Mouse (Mus musculus): ENCODE measurements around the gene Mag. TPM values are rescaled to one million over a fixed set of nuclear protein-coding genes. Genes with fewer than 3 reads are reported as not detected.
A peak's percentile ranks its signal among the peaks of the same experiment; 100 is the strongest.

The Mag gene
- polyA plus RNA-seq, 1 experiment = 0.65 TPM

GRCm38 (mm10) chr7:30873083-30873482 lies 41.6 kb downstream of the Mag start:
- no peak for DNase-seq (ENCODE audit: low read depth)

DNA sequence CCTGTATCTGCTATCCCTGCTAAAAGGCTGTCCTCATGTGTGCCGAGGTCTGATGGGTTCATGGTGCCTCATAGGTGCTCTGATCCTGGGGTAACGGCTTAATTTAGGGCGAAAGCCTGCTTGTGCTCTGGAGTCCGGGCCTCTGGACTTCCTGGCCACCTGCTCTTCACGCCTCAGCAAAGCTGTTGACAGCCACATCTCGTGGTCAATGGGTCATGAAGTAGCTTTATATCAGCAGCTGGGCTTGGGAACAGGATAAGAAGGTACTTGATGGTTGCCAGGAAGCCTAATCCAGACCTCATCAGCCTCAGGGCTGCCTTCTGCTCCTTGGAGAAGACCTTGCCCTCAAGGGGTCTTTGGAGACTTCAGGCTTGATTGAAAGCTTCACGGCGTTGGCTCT lies 51.3 kb downstream of the Mag start:
- DNase-seq (ENCODE audit: low read depth) = no peak

DNA sequence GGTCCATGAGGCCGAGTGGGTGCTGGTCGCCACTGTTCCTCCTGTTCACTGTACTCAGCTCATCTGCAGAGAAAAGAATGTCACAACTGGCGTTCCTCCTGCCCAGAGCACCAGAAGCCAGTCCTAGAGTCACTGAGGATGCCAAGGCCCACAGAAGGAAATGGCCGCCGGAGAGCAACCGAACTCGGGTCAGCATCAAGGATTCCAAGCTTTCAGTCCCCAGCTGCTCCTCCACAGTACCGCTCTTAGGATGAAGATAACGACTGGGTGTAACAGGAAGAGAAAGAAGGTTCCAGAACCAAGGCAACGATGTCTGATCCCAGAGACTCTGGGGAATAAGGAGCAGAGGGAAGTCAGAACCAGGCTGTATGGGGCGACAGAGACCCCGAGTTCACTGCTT lies 53.2 kb downstream of the Mag start, which contains the start of gene Ffar1:
TSS of gene Ffar1 (minus strand) at position 101 of the 400 bp plus-strand sequence.
- no peak for DNase-seq (ENCODE audit: low read depth)

DNA sequence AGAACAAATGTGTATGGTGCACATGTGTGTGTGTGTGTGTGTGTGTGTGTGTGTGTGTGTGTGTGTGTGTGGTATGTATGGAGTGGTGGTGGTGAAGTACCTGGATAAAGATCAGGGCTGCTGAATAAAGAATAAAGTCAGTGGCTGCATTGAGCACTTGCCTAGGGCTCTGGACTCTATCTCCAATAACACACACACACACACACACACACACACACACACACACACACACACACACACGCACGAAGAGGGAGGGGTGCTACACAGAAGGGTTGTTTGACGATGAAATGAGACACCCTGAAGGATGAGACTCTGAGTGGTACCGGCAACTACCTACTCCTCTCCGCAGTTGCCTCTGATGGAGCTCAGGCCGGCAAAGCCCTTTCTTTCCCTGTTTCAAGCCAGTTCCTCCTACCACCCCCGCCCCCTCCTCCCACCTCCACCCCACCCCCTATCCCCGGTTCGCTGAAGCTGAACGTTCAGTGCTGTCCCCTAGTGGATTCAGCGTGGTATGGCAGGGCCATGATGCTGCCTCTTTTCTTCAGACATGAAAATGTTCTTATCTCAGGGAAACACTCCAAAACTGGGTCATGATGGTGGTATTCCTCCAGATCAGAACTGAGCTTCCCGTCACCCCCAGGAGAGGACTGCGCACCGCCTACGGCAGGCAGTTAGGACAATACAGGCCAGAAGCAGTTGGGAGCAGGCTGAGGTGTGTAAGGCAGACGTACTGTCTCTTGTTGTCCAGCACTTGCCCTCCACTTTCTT lies 54.9 kb downstream of the Mag start:
- DNase-seq (ENCODE audit: low read depth) = no peak

DNA sequence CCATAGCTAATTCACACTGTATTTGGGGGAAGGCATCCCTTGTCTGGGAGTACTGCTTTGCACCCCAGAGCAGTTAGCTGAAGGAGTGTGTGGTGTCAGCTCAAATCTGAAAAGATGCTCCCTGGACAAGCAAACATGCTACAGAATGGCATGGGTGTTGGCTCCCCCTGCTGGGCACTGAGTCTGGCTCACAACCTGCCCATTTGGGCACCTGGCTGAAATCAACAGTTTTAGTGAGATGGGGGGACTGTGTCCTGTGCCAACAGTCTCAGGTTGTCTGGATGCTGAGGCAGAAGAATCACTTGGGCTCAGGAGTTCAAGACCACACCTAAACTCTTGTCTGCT lies 55.4 kb downstream of the Mag start:
- DNase-seq (ENCODE audit: low read depth) = peak; percentile 16

DNA sequence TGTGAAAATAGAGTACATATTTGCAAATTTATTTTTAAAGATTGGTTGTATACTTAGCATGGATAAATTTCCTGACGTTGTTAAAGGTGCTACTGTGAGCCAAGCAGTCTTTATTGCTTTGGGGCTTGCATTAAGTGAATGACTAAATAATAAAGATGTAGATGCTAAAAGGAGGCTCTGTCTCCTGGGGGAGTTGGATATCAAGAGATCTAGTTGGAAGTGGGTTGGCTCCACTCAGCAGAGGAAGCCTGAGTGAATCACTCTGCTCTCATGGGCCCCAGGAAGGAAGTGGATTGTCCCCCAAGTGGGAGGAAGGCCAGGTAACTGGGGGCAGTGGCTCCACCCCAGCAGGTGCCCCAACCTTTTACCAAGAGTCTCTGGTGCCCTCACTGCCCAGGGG lies 56.9 kb downstream of the Mag start:
- no peak for DNase-seq (ENCODE audit: low read depth)

DNA sequence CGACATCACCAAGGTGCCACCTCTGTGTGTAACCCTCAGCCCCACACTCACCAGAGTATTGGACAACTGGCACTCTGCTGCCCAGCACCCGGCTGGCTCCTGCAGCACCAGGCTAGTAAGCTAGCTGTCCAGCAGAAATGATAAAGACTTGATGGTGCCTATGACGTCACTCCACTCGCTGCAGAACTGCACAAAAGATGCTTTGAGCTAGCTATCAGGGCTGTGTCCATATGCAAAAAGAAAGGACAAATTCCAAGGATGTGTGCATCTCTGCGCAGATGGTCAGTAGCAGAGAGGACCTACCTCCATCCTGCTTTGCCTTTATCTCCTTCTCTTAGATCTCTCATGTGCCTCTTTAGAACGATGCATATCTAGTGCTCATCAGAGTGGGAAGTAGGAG lies 58.6 kb downstream of the Mag start, which contains the start of gene Ffar3:
TSS of gene Ffar3 (minus strand) at position 101 of the 400 bp plus-strand sequence.
- DNase-seq (ENCODE audit: low read depth) = no peak

DNA sequence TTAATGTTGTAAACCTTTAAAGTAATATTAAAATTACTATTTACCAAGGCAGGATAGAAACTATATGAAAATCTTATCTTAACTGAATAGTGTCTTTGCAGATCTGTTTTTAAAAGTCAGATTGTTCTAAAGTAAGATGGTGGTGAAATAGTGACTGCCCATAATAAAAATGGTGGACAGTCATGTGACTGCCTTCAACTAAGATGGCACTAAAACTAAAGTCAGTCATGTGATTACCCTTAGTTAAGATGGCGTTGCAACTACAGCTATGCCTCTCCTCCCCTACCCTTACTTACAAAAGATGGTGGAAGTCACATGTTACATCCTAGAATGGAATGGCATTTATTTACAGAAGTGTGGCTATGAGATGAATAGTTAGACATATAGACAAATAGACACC lies 63.3 kb downstream of the Mag start:
- no peak for DNase-seq (ENCODE audit: low read depth)

Other genes with a start within 250 kb of the Mag start
- 8.6 and 9.7 TPM in 2 replicates for gene Haus5, start 249.9 kb downstream of the Mag start, polyA plus RNA-seq (2012; rRNA removed)
- gene Pmis2, start 243.3 kb downstream of the Mag start, polyA plus RNA-seq (2012; rRNA removed) = 0.41 and 0.46 TPM in 2 replicates
- gene 2200002J24Rik, start 215.9 kb downstream of the Mag start, polyA plus RNA-seq (2012; rRNA removed) = 0.66 and 1.5 TPM in 2 replicates
- 80.5 and 104 TPM in 2 replicates for gene Atp4a, start 202.7 kb downstream of the Mag start, polyA plus RNA-seq (2012; rRNA removed)
- 216 and 270 TPM in 2 replicates for gene Tmem147, start 185.3 kb downstream of the Mag start, polyA plus RNA-seq (2012; rRNA removed)
- 22.6 and 32.2 TPM in 2 replicates for gene Gapdhs, start 171.2 kb downstream of the Mag start, polyA plus RNA-seq (2012; rRNA removed)
- gene Sbsn, start 163.4 kb downstream of the Mag start, polyA plus RNA-seq (2012; rRNA removed) = 3.8 and 4.7 TPM in 2 replicates
- gene Dmkn, start 151.1 kb downstream of the Mag start, polyA plus RNA-seq (2012; rRNA removed) = 11.1 and 17.7 TPM in 2 replicates
- gene Krtdap, start 127.0 kb downstream of the Mag start, polyA plus RNA-seq (2012; rRNA removed) = 1.5 TPM in 1 of 2 replicates, not detected in the other
- 45.9 and 62.5 TPM in 2 replicates for gene Ffar2, start 91.1 kb downstream of the Mag start, polyA plus RNA-seq (2012; rRNA removed)
- not detected in 2 replicates for gene Ffar3, start 58.7 kb downstream of the Mag start, polyA plus RNA-seq (2012; rRNA removed)
- gene Ffar1, start 53.3 kb downstream of the Mag start, polyA plus RNA-seq (2012; rRNA removed) = 0.04 and 0.05 TPM in 2 replicates
- gene Cd22, start 34.5 kb downstream of the Mag start, polyA plus RNA-seq (2012; rRNA removed) = 0.81 and 1.1 TPM in 2 replicates
- 1.1 and 2.7 TPM in 2 replicates for gene Hamp2, start 9.8 kb upstream of the Mag start, polyA plus RNA-seq (2012; rRNA removed)
- gene Hamp, start 29.2 kb upstream of the Mag start, polyA plus RNA-seq (2012; rRNA removed) = 0.76 and 8.4 TPM in 2 replicates
- 84.7 and 96.8 TPM in 2 replicates for gene Usf2, start 41.9 kb upstream of the Mag start, polyA plus RNA-seq (2012; rRNA removed)
- 71.1 and 104 TPM in 2 replicates for gene Lsr, start 58.6 kb upstream of the Mag start, polyA plus RNA-seq (2012; rRNA removed)
- 10.9 and 14.2 TPM in 2 replicates for gene Fam187b, start 58.9 kb upstream of the Mag start, polyA plus RNA-seq (2012; rRNA removed)
- 61.5 and 84.3 TPM in 2 replicates for gene Fxyd5, start 127.6 kb upstream of the Mag start, polyA plus RNA-seq (2012; rRNA removed)
- gene Fxyd7, start 136.6 kb upstream of the Mag start, polyA plus RNA-seq (2012; rRNA removed) = 3.9 and 5.0 TPM in 2 replicates
- gene Fxyd1, start 142.3 kb upstream of the Mag start, polyA plus RNA-seq (2012; rRNA removed) = 218 and 301 TPM in 2 replicates
- 5.4 and 6.9 TPM in 2 replicates for gene Lgi4, start 144.5 kb upstream of the Mag start, polyA plus RNA-seq (2012; rRNA removed)
- gene Fxyd3, start 161.8 kb upstream of the Mag start, polyA plus RNA-seq (2012; rRNA removed) = 49.4 and 80.0 TPM in 2 replicates
- gene Hpn, start 200.4 kb upstream of the Mag start, polyA plus RNA-seq (2012; rRNA removed) = 27.8 and 32.4 TPM in 2 replicates
- 30.3 and 42.4 TPM in 2 replicates for gene Scn1b, start 212.1 kb upstream of the Mag start, polyA plus RNA-seq (2012; rRNA removed)
- gene Gramd1a, start 241.0 kb upstream of the Mag start, polyA plus RNA-seq (2012; rRNA removed) = 60.3 and 80.0 TPM in 2 replicates